Mouse (Mus musculus): ENCODE measurements around the gene Sgms1.
A peak's percentile ranks its signal among the peaks of the same experiment; 100 is the strongest.

Gene Sgms1

GRCm38 (mm10) chr19:32202131-32203114 lies 187.1 kb downstream of the Sgms1 start:
- DNase-seq, result peak; percentile 73 to 87

- no peak for DNase-seq
These were observed 189.5 kb downstream of the Sgms1 start for GRCm38 (mm10) chr19:32199861-32200574.

- no peak for DNase-seq
These were observed 190.4 kb downstream of the Sgms1 start for GRCm38 (mm10) chr19:32199133-32199532.

- DNase-seq, result no peak
These were observed 190.9 kb downstream of the Sgms1 start for GRCm38 (mm10) chr19:32198494-32199106.

- DNase-seq, result no peak
These were observed 192.3 kb downstream of the Sgms1 start for GRCm38 (mm10) chr19:32196976-32197819.

GRCm38 (mm10) chr19:32196222-32196621 lies 193.3 kb downstream of the Sgms1 start:
- no peak for DNase-seq

GRCm38 (mm10) chr19:32194863-32195262 lies 194.7 kb downstream of the Sgms1 start:
- DNase-seq, result no peak

GRCm38 (mm10) chr19:32194074-32194473 lies 195.4 kb downstream of the Sgms1 start:
- peak; percentile 52 to 67 for DNase-seq

- no peak for DNase-seq
These were observed 197.9 kb downstream of the Sgms1 start for GRCm38 (mm10) chr19:32191596-32191995.

- DNase-seq, result no peak
These were observed 199.6 kb downstream of the Sgms1 start for GRCm38 (mm10) chr19:32189961-32190360.

GRCm38 (mm10) chr19:32189036-32189436 lies 200.5 kb downstream of the Sgms1 start:
- DNase-seq, result peak; percentile 60 to 79

- DNase-seq, result peak; percentile 60 to 67
These were observed 202.9 kb downstream of the Sgms1 start for GRCm38 (mm10) chr19:32186594-32187092.

- DNase-seq, result no peak
These were observed 206.5 kb downstream of the Sgms1 start for GRCm38 (mm10) chr19:32183005-32183404.

GRCm38 (mm10) chr19:32182471-32182870 lies 207.0 kb downstream of the Sgms1 start:
- DNase-seq, result no peak

- DNase-seq, result peak in 1 of 2 experiments; percentile 74
These were observed 207.7 kb downstream of the Sgms1 start for GRCm38 (mm10) chr19:32181721-32182394.

GRCm38 (mm10) chr19:32180756-32181674 lies 208.5 kb downstream of the Sgms1 start:
- peak; percentile 73 to 91 for DNase-seq

- DNase-seq, result peak; percentile 77 to 88
These were observed 209.5 kb downstream of the Sgms1 start for GRCm38 (mm10) chr19:32179978-32180413.

GRCm38 (mm10) chr19:32179514-32179913 lies 210.0 kb downstream of the Sgms1 start:
- no peak for DNase-seq

GRCm38 (mm10) chr19:32178161-32178560 lies 211.4 kb downstream of the Sgms1 start:
- DNase-seq, result no peak

- no peak for DNase-seq
These were observed 213.1 kb downstream of the Sgms1 start for GRCm38 (mm10) chr19:32176458-32176857.

All from kidney, postnatal 36 days (tissue).